In the genomic region with DNA sequence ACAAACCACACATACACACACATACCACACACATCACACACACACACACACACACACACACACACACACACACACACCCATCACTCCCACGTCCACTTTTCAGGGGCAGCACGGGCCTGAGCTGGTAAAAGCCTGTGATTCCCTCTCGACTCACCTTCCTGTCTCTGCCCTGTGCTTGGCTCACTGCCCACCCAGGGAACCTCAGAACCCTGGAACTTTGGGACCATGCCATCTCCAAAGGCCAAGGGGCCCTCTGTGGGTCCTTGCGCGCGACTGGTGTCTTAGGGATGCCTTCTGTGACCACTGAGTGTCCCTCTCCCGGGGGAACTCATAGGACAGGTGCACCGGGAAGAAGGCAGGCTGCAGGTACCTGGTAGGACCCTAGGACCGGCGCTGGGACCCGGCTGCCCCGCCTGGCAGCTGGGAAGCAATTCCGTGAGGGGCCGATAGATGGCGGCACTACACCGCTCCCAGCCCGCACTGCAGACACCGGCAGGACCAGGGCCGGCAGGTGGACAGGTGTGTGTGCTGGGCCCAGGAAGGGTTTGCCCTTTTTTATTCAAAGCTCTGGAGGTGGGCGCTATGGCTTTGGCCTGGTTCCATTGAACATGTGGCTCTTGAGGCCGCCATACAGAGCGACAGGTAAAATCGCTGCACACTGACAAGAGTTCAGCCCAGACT, we compare ENCODE assay signal across 7 mouse cellular contexts.
DNase-seq lines count a peak whose midpoint lies in the region; ATAC-seq and TF ChIP-seq lines count a peak whose summit lies in the region.

No protein-coding gene starts in this region.

- no peak overlapping the region for H3K4me3 ChIP-seq in forebrain, postnatal 0 days (ENCODE audit: low read depth, low read length)
- H3K4me3 ChIP-seq in intestine, embryonic 14.5 days (ENCODE audit: low read depth, low read length), result no peak overlapping the region
- H3K4me3 ChIP-seq in limb, embryonic 10.5 days, result no peak overlapping the region
- no peak overlapping the region for H3K4me3 ChIP-seq in midbrain, postnatal 0 days (ENCODE audit: low read depth, low read length)

- H3K9ac ChIP-seq in forebrain, postnatal 0 days, result no peak overlapping the region
- H3K9ac ChIP-seq in intestine, embryonic 14.5 days (ENCODE audit: low read length), result no peak overlapping the region
- H3K9ac ChIP-seq in midbrain, postnatal 0 days (replicated peaks; ENCODE audit: low read length, poor library complexity, severe bottlenecking), result no peak overlapping the region; the same call in 1 of the 2 replicates

- CTCF ChIA-PET in Patski (lab: Charles Lee), result interaction anchor here (0.6 kb wide), 1 partner anchor 1383 kb away, joined by 3 read pairs; no protein-coding TSS in a partner anchor

- WGBS in forebrain, postnatal 0 days, result 6% methylated on average over 23 of the region's 23 CpGs
- WGBS in intestine, embryonic 14.5 days, result 5% methylated on average over 23 of the region's 23 CpGs
- WGBS in limb, embryonic 10.5 days, result 7% methylated on average over 23 of the region's 23 CpGs
- WGBS in midbrain, postnatal 0 days, result 5% methylated on average over 23 of the region's 23 CpGs

- POLR2A ChIA-PET in Patski (lab: Charles Lee), result no interaction called here

- no peaks in the 10 kb centered on the region for H3K9me3 ChIP-seq in forebrain, postnatal 0 days (ENCODE audit: low read length)
- H3K9me3 ChIP-seq in intestine, embryonic 14.5 days (ENCODE audit: control insufficient read depth, low read length), result no peaks in the 10 kb centered on the region
- no peaks in the 10 kb centered on the region for H3K9me3 ChIP-seq in limb, embryonic 10.5 days (replicated peaks)
- H3K9me3 ChIP-seq in midbrain, postnatal 0 days (ENCODE audit: low read length), result no peaks in the 10 kb centered on the region

- H3K36me3 ChIP-seq in forebrain, postnatal 0 days (ENCODE audit: insufficient read depth), result no peaks in the 10 kb centered on the region
- no peaks in the 10 kb centered on the region for H3K36me3 ChIP-seq in intestine, embryonic 14.5 days (ENCODE audit: control insufficient read depth, insufficient read depth, low read length)
- no peaks in the 10 kb centered on the region for H3K36me3 ChIP-seq in limb, embryonic 10.5 days
- H3K36me3 ChIP-seq in midbrain, postnatal 0 days (ENCODE audit: insufficient read depth, low read length), result no peaks in the 10 kb centered on the region

- in situ Hi-C loops in Patski (cut with MboI; ENCODE audit: low pct_unique_long_range_greater_than_20kb), result no loop called here

- peak overlapping the region; percentile 36 for H3K4me2 ChIP-seq in forebrain, postnatal 0 days (ENCODE audit: low read depth)
- no peak overlapping the region for H3K4me2 ChIP-seq in intestine, embryonic 14.5 days (ENCODE audit: low read length)
- H3K4me2 ChIP-seq in midbrain, postnatal 0 days (ENCODE audit: low read depth, low read length, poor library complexity, severe bottlenecking), result peak overlapping the region; percentile 35

- no peak for DNase-seq in Patski (ENCODE audit: low read depth, low spot score)
- peak; percentile 72 for DNase-seq in cerebellum, adult 11 months
- peak; percentile 65 for DNase-seq in forebrain, postnatal 0 days
- DNase-seq in intestine, embryonic 14.5 days (ENCODE audit: low spot score), result peak; percentile 87
- peak; percentile 83 for DNase-seq in limb, embryonic 10.5 days (ENCODE audit: low spot score)
- peak; percentile 58 for DNase-seq in midbrain, postnatal 0 days (ENCODE audit: low spot score)
- peak; percentile 80 for DNase-seq in testis, postnatal 10 days (ENCODE audit: low spot score)

- H3K27me3 ChIP-seq in Patski, result peaks cover 44% of the 10 kb centered on the region
- H3K27me3 ChIP-seq in forebrain, postnatal 0 days (ENCODE audit: insufficient read depth, low read length), result no peaks in the 10 kb centered on the region; the same call in 1 of the 2 replicates
- H3K27me3 ChIP-seq in intestine, embryonic 14.5 days (replicated peaks; ENCODE audit: control insufficient read depth, insufficient read depth, low read length), result peaks cover 10% of the 10 kb centered on the region
- H3K27me3 ChIP-seq in limb, embryonic 10.5 days (ENCODE audit: low read depth, poor library complexity, severe bottlenecking), result peaks cover 87% of the 10 kb centered on the region
- 0 out of 2 replicates have a peak, but pooled peaks cover 3% of the 10 kb centered on the region for H3K27me3 ChIP-seq in midbrain, postnatal 0 days (ENCODE audit: insufficient read depth, low read length)

- no peak for ATAC-seq in Patski
- ATAC-seq in forebrain, postnatal 0 days, result no peak
- peak; percentile 64; the same call in 1 of the 2 replicates for ATAC-seq in intestine, embryonic 14.5 days (replicated peaks; ENCODE audit: low FRiP score, low TSS enrichment, low read depth)
- ATAC-seq in midbrain, postnatal 0 days (ENCODE audit: low FRiP score), result peak; percentile 18; the same call in 1 of the 2 replicates

- no peak overlapping the region for H3K27ac ChIP-seq in forebrain, postnatal 0 days (ENCODE audit: low read depth, low read length)
- H3K27ac ChIP-seq in intestine, embryonic 14.5 days (ENCODE audit: low read depth), result no peak overlapping the region
- no peak overlapping the region for H3K27ac ChIP-seq in limb, embryonic 10.5 days
- no peak overlapping the region for H3K27ac ChIP-seq in midbrain, postnatal 0 days (ENCODE audit: low read depth, low read length)

- peaks cover 14% of the 10 kb centered on the region; the same call in 1 of the 2 replicates for H3K4me1 ChIP-seq in forebrain, postnatal 0 days (ENCODE audit: insufficient read depth)
- peaks cover 8% of the 10 kb centered on the region for H3K4me1 ChIP-seq in intestine, embryonic 14.5 days (replicated peaks; ENCODE audit: control insufficient read depth, insufficient read depth, low read length)
- peaks cover 23% of the 10 kb centered on the region for H3K4me1 ChIP-seq in limb, embryonic 10.5 days
- peaks cover 12% of the 10 kb centered on the region for H3K4me1 ChIP-seq in midbrain, postnatal 0 days (ENCODE audit: insufficient read depth, low read length)

- peak; percentile 95 for TF ChIP-seq CTCF in Patski (IDR thresholded peaks at IDR 0.05)
- peak; percentile 93 for TF ChIP-seq CTCF in forebrain, postnatal 0 days (IDR thresholded peaks at IDR 0.05; ENCODE audit: low read depth)
- TF ChIP-seq CTCF in midbrain, postnatal 0 days (IDR thresholded peaks at IDR 0.05), result peak; percentile 93

Comparison
In these comparisons a context has a peak if more than half of its experiments do, and no peak if none do; other contexts are left out.
1. ATAC-seq: peak in intestine, embryonic 14.5 days (single experiment) and midbrain, postnatal 0 days (single experiment); none in Patski (single experiment) and forebrain, postnatal 0 days (single experiment).
2. Peak in every context shown above with its lines, with median percentiles within 50 percentile points of each other: CTCF ChIP-seq.